Mouse (Mus musculus) urinary bladder, adult 18-20 months (tissue): ENCODE data around the gene Msx2.
A peak's percentile ranks its signal among the peaks of the same experiment; 100 is the strongest.

ENCODE experiments used
- DNase-seq, 2 experiments: peaks; one replicate each; pipeline ENCODE4 v3.0.0; 2022; ENCODE audit warnings: low spot score in 2 of 2, mixed read lengths in 2 of 2

Msx2 gene

GRCm38 (mm10) chr13:53465191-53465820 is 7.6 kb downstream of the Msx2 start:
- DNase-seq, result peak in 1 of 2 experiments; percentile 45

GRCm38 (mm10) chr13:53464441-53465001 is 8.4 kb downstream of the Msx2 start:
- peak in 1 of 2 experiments; percentile 43 for DNase-seq

- DNase-seq, result no peak
Measured at GRCm38 (mm10) chr13:53463946-53464345, 8.9 kb downstream of the Msx2 start.

- peak in 1 of 2 experiments; percentile 35 for DNase-seq
Measured at GRCm38 (mm10) chr13:53463037-53463436, 9.8 kb downstream of the Msx2 start.

- peak in 1 of 2 experiments; percentile 50 for DNase-seq
Measured at GRCm38 (mm10) chr13:53462649-53462970, 10.3 kb downstream of the Msx2 start.

- DNase-seq, result peak; percentile 70
Measured at GRCm38 (mm10) chr13:53461855-53462648, 10.8 kb downstream of the Msx2 start.

GRCm38 (mm10) chr13:53461346-53461745 is 11.5 kb downstream of the Msx2 start:
- no peak for DNase-seq

- DNase-seq, result no peak
Measured at GRCm38 (mm10) chr13:53458766-53459165, 14.1 kb downstream of the Msx2 start.

GRCm38 (mm10) chr13:53454794-53455672 is 17.8 kb downstream of the Msx2 start:
- DNase-seq, result no peak

- DNase-seq, result no peak
Measured at GRCm38 (mm10) chr13:53453927-53454326, 18.9 kb downstream of the Msx2 start.

- DNase-seq, result peak in 1 of 2 experiments; percentile 48
Measured at GRCm38 (mm10) chr13:53447609-53448008, 25.3 kb downstream of the Msx2 start.

GRCm38 (mm10) chr13:53443602-53444001 is 29.3 kb downstream of the Msx2 start:
- DNase-seq, result peak; percentile 37 to 44

- DNase-seq, result peak in 1 of 2 experiments; percentile 26
Measured at GRCm38 (mm10) chr13:53442168-53442980, 30.5 kb downstream of the Msx2 start.

- no peak for DNase-seq
Measured at GRCm38 (mm10) chr13:53441307-53442028, 31.4 kb downstream of the Msx2 start.

- no peak for DNase-seq
Measured at GRCm38 (mm10) chr13:53439957-53440356, 32.9 kb downstream of the Msx2 start.

GRCm38 (mm10) chr13:53426507-53426906 is 46.4 kb downstream of the Msx2 start:
- DNase-seq, result peak; percentile 73 to 75

- no peak for DNase-seq
Measured at GRCm38 (mm10) chr13:53421189-53421588, 51.7 kb downstream of the Msx2 start.

GRCm38 (mm10) chr13:53420741-53421140 is 52.1 kb downstream of the Msx2 start:
- DNase-seq, result no peak

- no peak for DNase-seq
Measured at GRCm38 (mm10) chr13:53419681-53420080, 53.2 kb downstream of the Msx2 start.

GRCm38 (mm10) chr13:53417701-53418100 is 55.2 kb downstream of the Msx2 start:
- DNase-seq, result no peak
